In the genomic region with DNA sequence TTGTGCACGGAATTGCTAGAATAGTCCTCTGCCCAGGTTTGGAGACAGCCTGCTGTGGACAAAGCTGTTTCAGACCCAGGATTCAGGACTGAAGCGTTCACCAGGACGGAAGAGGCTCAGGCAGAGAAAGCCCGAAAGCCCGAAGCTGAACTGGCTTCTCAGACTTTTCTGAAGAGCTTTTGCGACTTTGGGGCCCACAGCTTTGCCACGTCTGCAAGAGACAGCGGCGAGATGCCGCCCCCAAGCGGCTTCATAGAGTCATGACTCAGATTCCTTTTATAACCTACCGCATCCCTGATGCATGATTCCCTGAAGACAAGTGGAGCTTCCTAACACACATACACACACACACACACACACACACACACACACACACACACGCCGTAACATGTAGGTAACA, we compare ENCODE assay signal across 9 mouse cellular contexts. TPM values are rescaled to one million over a fixed set of nuclear protein-coding genes. Genes with fewer than 3 reads are reported as not detected.
DNase-seq lines count a peak whose midpoint lies in the region; ATAC-seq and TF ChIP-seq lines count a peak whose summit lies in the region.
"Had no signal": no experiment of that assay in that cellular context is flagged by ENCODE, and none has a peak within 500 bp of the region (broad histone marks: within the 10 kb centered on the region; RNA-seq: fewer than 3 reads in every experiment).

No protein-coding gene starts in this region.

- H3K27ac ChIP-seq in forebrain, embryonic 10.5 days, result no peak overlapping the region
- no peak overlapping the region for H3K27ac ChIP-seq in heart, embryonic 15.5 days
- no peak overlapping the region for H3K27ac ChIP-seq in lung, postnatal 0 days (ENCODE audit: low read length)
- H3K27ac ChIP-seq: liver, embryonic 15.5 days had no signal

- TF ChIP-seq CTCF in G1E (IDR thresholded peaks at IDR 0.05; ENCODE audit: low read depth, low read length), result peak; percentile 17; the same call in 1 of the 2 replicates
- TF ChIP-seq CTCF in lung, postnatal 0 days (IDR thresholded peaks at IDR 0.05), result peak; percentile 84

- WGBS in forebrain, embryonic 10.5 days, result 18% methylated on average over 14 of the region's 14 CpGs
- 14% methylated on average over 14 of the region's 14 CpGs for WGBS in heart, embryonic 15.5 days
- WGBS in lung, postnatal 0 days, result 13% methylated on average over 14 of the region's 14 CpGs

- no peaks in the 10 kb centered on the region for H3K36me3 ChIP-seq in G1E (replicated peaks)
- no peaks in the 10 kb centered on the region for H3K36me3 ChIP-seq in forebrain, embryonic 10.5 days (replicated peaks)
- no peaks in the 10 kb centered on the region for H3K36me3 ChIP-seq in heart, embryonic 15.5 days
- no peaks in the 10 kb centered on the region for H3K36me3 ChIP-seq in lung, postnatal 0 days (ENCODE audit: insufficient read depth, low read length)
- H3K36me3 ChIP-seq: liver, embryonic 15.5 days had no signal

- no peak overlapping the region for H3K4me3 ChIP-seq in G1E (ENCODE audit: low read depth, low read length)
- H3K4me3 ChIP-seq in forebrain, embryonic 10.5 days, result no peak overlapping the region
- H3K4me3 ChIP-seq in heart, embryonic 15.5 days, result no peak overlapping the region
- no peak overlapping the region for H3K4me3 ChIP-seq in lung, postnatal 0 days (ENCODE audit: low read depth, low read length)
- H3K4me3 ChIP-seq: liver, embryonic 15.5 days had no signal

- 0 out of 2 replicates have a peak, but pooled peaks cover 3% of the 10 kb centered on the region for H3K9me3 ChIP-seq in G1E (replicated peaks)
- H3K9me3 ChIP-seq in forebrain, embryonic 10.5 days, result no peaks in the 10 kb centered on the region
- H3K9me3 ChIP-seq in heart, embryonic 15.5 days (replicated peaks), result no peaks in the 10 kb centered on the region
- H3K9me3 ChIP-seq in lung, postnatal 0 days (ENCODE audit: low read length), result no peaks in the 10 kb centered on the region
- H3K9me3 ChIP-seq: liver, embryonic 15.5 days had no signal

- DNase-seq in G1E (ENCODE audit: low spot score), result peak; percentile 13
- peak; percentile 89 for DNase-seq in brain, adult 2 months (ENCODE audit: low read depth, low spot score)
- peak; percentile 70 for DNase-seq in forebrain, embryonic 10.5 days (ENCODE audit: extremely low spot score, low spot score)
- DNase-seq in layer of hippocampus, adult 18-20 months (ENCODE audit: low spot score in 2 of 2), result peak; percentile 59 to 80
- peak; percentile 90 for DNase-seq in lung, postnatal 0 days (ENCODE audit: low spot score)
- DNase-seq in right cerebral cortex, adult 2 months (ENCODE audit: low spot score in 2 of 2), result peak; percentile 79 to 85

- ATAC-seq in G1E (ENCODE audit: extremely low read depth, insufficient number of reproducible peaks, low FRiP score, poor library complexity, severe bottlenecking), result no peak
- ATAC-seq in heart, embryonic 15.5 days (replicated peaks; ENCODE audit: insufficient number of reproducible peaks, insufficient read depth, low FRiP score, low read depth), result no peak
- peak; percentile 64 for ATAC-seq in lung, postnatal 0 days
- no peak for ATAC-seq in erythroid progenitor cell, adult 5-6 weeks (replicated peaks; ENCODE audit: low FRiP score, poor library complexity, severe bottlenecking)

- peaks cover 36% of the 10 kb centered on the region for H3K4me1 ChIP-seq in G1E (ENCODE audit: insufficient read depth, low read depth, low read length)
- H3K4me1 ChIP-seq in forebrain, embryonic 10.5 days, result peaks cover 12% of the 10 kb centered on the region
- peaks cover 2% of the 10 kb centered on the region; the same call in 1 of the 2 replicates for H3K4me1 ChIP-seq in heart, embryonic 15.5 days (replicated peaks)
- no peaks in the 10 kb centered on the region for H3K4me1 ChIP-seq in lung, postnatal 0 days (ENCODE audit: insufficient read depth, low read depth, low read length)
- H3K4me1 ChIP-seq: liver, embryonic 15.5 days had no signal

- H3K9ac ChIP-seq in heart, embryonic 15.5 days, result no peak overlapping the region
- H3K9ac ChIP-seq in lung, postnatal 0 days (replicated peaks; ENCODE audit: low read depth), result no peak overlapping the region
- H3K9ac ChIP-seq: liver, embryonic 15.5 days had no signal

- peak overlapping the region; percentile 26; the same call in 1 of the 2 replicates for H3K4me2 ChIP-seq in heart, embryonic 15.5 days
- H3K4me2 ChIP-seq in lung, postnatal 0 days (replicated peaks; ENCODE audit: low read depth, low read length), result no peak overlapping the region
- H3K4me2 ChIP-seq: liver, embryonic 15.5 days had no signal

- TF ChIP-seq EP300 in lung, postnatal 0 days (IDR thresholded peaks at IDR 0.05), result no peak

- H3K27me3 ChIP-seq in G1E (ENCODE audit: insufficient read depth, low read length), result peaks cover 13% of the 10 kb centered on the region
- peaks cover 9% of the 10 kb centered on the region for H3K27me3 ChIP-seq in forebrain, embryonic 10.5 days (ENCODE audit: poor library complexity, severe bottlenecking)
- H3K27me3 ChIP-seq in heart, embryonic 15.5 days, result 0 out of 2 replicates have a peak, but pooled peaks cover 3% of the 10 kb centered on the region
- no peaks in the 10 kb centered on the region for H3K27me3 ChIP-seq in lung, postnatal 0 days (replicated peaks; ENCODE audit: insufficient read depth, low read length)
- H3K27me3 ChIP-seq: liver, embryonic 15.5 days had no signal

RNA-seq across cellular contexts. Expression of gene 1810062G17Rik, which starts 21.0 kb away (rescaled TPM):
- total RNA-seq in G1E (2014; fragmentation: Nextera tagmentation), result not detected in 2 replicates
- 0.44 TPM in 1 of 2 replicates, not detected in the other for total RNA-seq in G1E (2017)
- polyA plus RNA-seq in G1E (2012), result not detected in 2 replicates
- 0.81 and 1.2 TPM in 2 replicates for polyA plus RNA-seq in forebrain, embryonic 10.5 days (2016; fragmentation: Nextera tagmentation; extraction: Ambion mirVana)
- polyA plus RNA-seq in heart, embryonic 15.5 days (2015; fragmentation: Nextera tagmentation; extraction: Ambion mirVana), result 0.92 and 1.6 TPM in 2 replicates
- total RNA-seq in layer of hippocampus, adult 18-20 months (2021), result not detected
- polyA plus RNA-seq in lung, postnatal 0 days (2015; fragmentation: Nextera tagmentation; extraction: Ambion mirVana), result 6.9 and 8.0 TPM in 2 replicates
- not detected in 2 replicates for total RNA-seq in erythroid progenitor cell, adult 5-6 weeks (2015; ENCODE audit: low replicate concordance)
- not detected in 2 replicates for total RNA-seq in erythroid progenitor cell, adult 5-6 weeks (2017; ENCODE audit: low replicate concordance)

RNA-seq across cellular contexts. Expression of gene Anxa5, which starts 21.1 kb away (rescaled TPM):
- total RNA-seq in G1E (2014; fragmentation: Nextera tagmentation) (165 and 180 TPM in 2 replicates), G1E (2017) (175 TPM in 2 replicates)
- polyA plus RNA-seq in G1E (2012), result 81.0 and 94.3 TPM in 2 replicates
- 106 and 114 TPM in 2 replicates for polyA plus RNA-seq in forebrain, embryonic 10.5 days (2016; fragmentation: Nextera tagmentation; extraction: Ambion mirVana)
- polyA plus RNA-seq in heart, embryonic 15.5 days (2015; fragmentation: Nextera tagmentation; extraction: Ambion mirVana), result 359 and 472 TPM in 2 replicates
- 10 to 100 TPM; 67.0 to 67.5 TPM for total RNA-seq in layer of hippocampus, adult 18-20 months (2021)
- polyA plus RNA-seq in lung, postnatal 0 days (2015; fragmentation: Nextera tagmentation; extraction: Ambion mirVana), result 449 and 491 TPM in 2 replicates
- 47.2 and 66.2 TPM in 2 replicates for total RNA-seq in erythroid progenitor cell, adult 5-6 weeks (2015; ENCODE audit: low replicate concordance)
- total RNA-seq in erythroid progenitor cell, adult 5-6 weeks (2017; ENCODE audit: low replicate concordance), result 26.8 and 26.9 TPM in 2 replicates

RNA-seq across cellular contexts. Expression of gene Gm11549, which starts 24.9 kb away (rescaled TPM):
- not detected in 2 replicates for total RNA-seq in G1E (2014; fragmentation: Nextera tagmentation)
- total RNA-seq in G1E (2017), result 0.05 and 0.06 TPM in 2 replicates
- polyA plus RNA-seq in G1E (2012), result not detected in 2 replicates
- polyA plus RNA-seq in forebrain, embryonic 10.5 days (2016; fragmentation: Nextera tagmentation; extraction: Ambion mirVana), result 0.25 and 0.36 TPM in 2 replicates
- polyA plus RNA-seq in heart, embryonic 15.5 days (2015; fragmentation: Nextera tagmentation; extraction: Ambion mirVana), result 0.46 and 0.60 TPM in 2 replicates
- 1 to 10 TPM; 2.7 to 3.3 TPM for total RNA-seq in layer of hippocampus, adult 18-20 months (2021)
- polyA plus RNA-seq in lung, postnatal 0 days (2015; fragmentation: Nextera tagmentation; extraction: Ambion mirVana), result not detected in 2 replicates
- not detected in 2 replicates for total RNA-seq in erythroid progenitor cell, adult 5-6 weeks (2015; ENCODE audit: low replicate concordance)
- not detected in 2 replicates for total RNA-seq in erythroid progenitor cell, adult 5-6 weeks (2017; ENCODE audit: low replicate concordance)
- polyA plus RNA-seq: liver, embryonic 15.5 days had no signal

RNA-seq across cellular contexts. Expression of gene Exosc9, which starts 55.7 kb away (rescaled TPM):
- total RNA-seq in G1E (2014; fragmentation: Nextera tagmentation) (40.9 and 44.6 TPM in 2 replicates), G1E (2017) (74.3 and 96.7 TPM in 2 replicates)
- polyA plus RNA-seq in G1E (2012), result 2.2 and 3.7 TPM in 2 replicates
- polyA plus RNA-seq in forebrain, embryonic 10.5 days (2016; fragmentation: Nextera tagmentation; extraction: Ambion mirVana), result 105 and 108 TPM in 2 replicates
- 40.5 and 52.4 TPM in 2 replicates for polyA plus RNA-seq in heart, embryonic 15.5 days (2015; fragmentation: Nextera tagmentation; extraction: Ambion mirVana)
- total RNA-seq in layer of hippocampus, adult 18-20 months (2021), result 10 to 100 TPM; 36.8 to 40.9 TPM
- polyA plus RNA-seq in lung, postnatal 0 days (2015; fragmentation: Nextera tagmentation; extraction: Ambion mirVana), result 31.0 and 32.7 TPM in 2 replicates
- total RNA-seq in erythroid progenitor cell, adult 5-6 weeks (2015; ENCODE audit: low replicate concordance), result 33.5 and 45.4 TPM in 2 replicates
- 25.8 and 101 TPM in 2 replicates for total RNA-seq in erythroid progenitor cell, adult 5-6 weeks (2017; ENCODE audit: low replicate concordance)

Comparison
In these comparisons a context has a peak if more than half of its experiments do, and no peak if none do; other contexts are left out.
1. DNase-seq: peak in every context shown above with its lines; median percentile 90 in lung, postnatal 0 days; 89 in brain, adult 2 months; 82 in right cerebral cortex, adult 2 months; 70 in forebrain, embryonic 10.5 days; 70 in layer of hippocampus, adult 18-20 months; 13 in G1E.